Mouse (Mus musculus) myocyte (in vitro differentiated cells): ENCODE results near the gene Gsk3a. TPM values are rescaled to one million over a fixed set of nuclear protein-coding genes. Genes with fewer than 3 reads are reported as not detected.

Experiments used
- H3K27me3 ChIP-seq: one replicate; pipeline ENCODE4 v1.6.1; 2011; ENCODE audit not compliant: control insufficient read depth, insufficient read depth, insufficient read length
- H3K36me3 ChIP-seq: one replicate; pipeline ENCODE4 v1.6.1; 2011; ENCODE audit not compliant: control insufficient read depth, insufficient read depth
- H3K4me2 ChIP-seq: one replicate; pipeline ENCODE4 v1.6.1; 2011; ENCODE audit warnings: low read depth, control low read depth
- H3K4me3 ChIP-seq: one replicate; pipeline ENCODE4 v1.5.1; 2011; ENCODE audit warnings: mild to moderate bottlenecking, control low read depth, moderate library complexity
- H3K79me2 ChIP-seq: one replicate; pipeline ENCODE4 v1.6.1; 2011; ENCODE audit not compliant: control insufficient read depth, insufficient read depth
- H3ac ChIP-seq: one replicate; pipeline ENCODE4 v1.6.1; 2011; ENCODE audit not compliant: control insufficient read depth, insufficient read length
- CEBPB ChIP-seq: IDR thresholded peaks from 2 replicates; pipeline ENCODE4 v1.6.1; 2011; ENCODE audit warnings: mild to moderate bottlenecking, moderate library complexity; ENCODE audit not compliant: poor library complexity, insufficient read depth, severe bottlenecking
- E2F4 ChIP-seq: IDR thresholded peaks from one replicate; pipeline ENCODE4 v1.6.1; 2011; ENCODE audit warnings: mild to moderate bottlenecking, control low read depth, moderate library complexity; ENCODE audit not compliant: insufficient read depth
- MAX ChIP-seq: IDR thresholded peaks from one replicate; pipeline ENCODE4 v1.6.1; 2011; ENCODE audit warnings: low read depth, mild to moderate bottlenecking, control low read depth
- MYOD1 ChIP-seq, 3 experiments: IDR thresholded peaks; one replicate each; pipeline ENCODE4 v1.6.1; 2011; ENCODE audit warnings: control low read depth in 2 of 3, low read depth in 2 of 3, mild to moderate bottlenecking in 2 of 3, moderate library complexity in 1 of 3; ENCODE audit not compliant: insufficient read length in 2 of 3, control insufficient read depth in 1 of 3
- MYOG ChIP-seq, 3 experiments: IDR thresholded peaks; one replicate each; pipeline ENCODE4 v1.6.1; 2011; ENCODE audit warnings: control low read depth in 2 of 3, low read depth in 2 of 3, mild to moderate bottlenecking in 2 of 3; ENCODE audit not compliant: insufficient read length in 2 of 3, control insufficient read depth in 1 of 3, insufficient read depth in 1 of 3
- POLR2A ChIP-seq: IDR thresholded peaks from one replicate; pipeline ENCODE4 v1.6.1; 2011; ENCODE audit warnings: low read depth, mild to moderate bottlenecking, control low read depth, moderate library complexity; ENCODE audit not compliant: insufficient read length
- POLR2AphosphoS2 ChIP-seq: IDR thresholded peaks from one replicate; pipeline ENCODE4 v1.6.1; 2011; ENCODE audit warnings: low read depth, control low read depth; ENCODE audit not compliant: insufficient read length
- REST ChIP-seq: IDR thresholded peaks from one replicate; pipeline ENCODE4 v1.6.1; 2011; ENCODE audit warnings: mild to moderate bottlenecking, control low read depth, moderate library complexity; ENCODE audit not compliant: insufficient read depth, insufficient read length
- SRF ChIP-seq: IDR thresholded peaks from one replicate; pipeline ENCODE4 v1.6.1; 2011; ENCODE audit warnings: low read depth; ENCODE audit not compliant: control insufficient read depth, insufficient read length
- TCF12 ChIP-seq: IDR thresholded peaks from one replicate; pipeline ENCODE4 v1.6.1; 2011; ENCODE audit warnings: mild to moderate bottlenecking, control low read depth; ENCODE audit not compliant: poor library complexity, insufficient read depth, severe bottlenecking
- TCF3 ChIP-seq: IDR thresholded peaks from one replicate; pipeline ENCODE4 v1.6.1; 2011; ENCODE audit warnings: low read depth, control low read depth; ENCODE audit not compliant: insufficient read length
- USF1 ChIP-seq: IDR thresholded peaks from one replicate; pipeline ENCODE4 v1.6.1; 2011; ENCODE audit warnings: low read depth, mild to moderate bottlenecking, control low read depth, moderate library complexity
- polyA plus RNA-seq: library from polyadenylated mRNA; unstranded; fragments of >200 nt; fragmentation: generic; extraction: Trizol; gene quantifications from one replicate; pipeline ENCODE4 v1.2.1, GENCODE M21; 2012; ENCODE audit warnings: missing spikeins

The Gsk3a gene
- polyA plus RNA-seq, 1 experiment = 69.4 TPM

- Histone ChIP-seq H3K4me3 (no peak overlapping the region), H3K27me3 (no peaks in the 10 kb centered on the region), H3K79me2 (peaks cover 19% of the 10 kb centered on the region), H3K4me2 (no peak overlapping the region), H3ac (no peak overlapping the region), H3K36me3 (no peaks in the 10 kb centered on the region)
- TF ChIP-seq CEBPB = no peak
- TF ChIP-seq TCF3 = no peak
- TF ChIP-seq MAX = no peak
- TF ChIP-seq MYOG (IDR thresholded peaks at IDR 0.05; ENCODE audit: control insufficient read depth in 1 of 3, insufficient read depth in 1 of 3, insufficient read length in 2 of 3, low read depth in 2 of 3) = no peak
- no peak for TF ChIP-seq MYOD1 (IDR thresholded peaks at IDR 0.05; ENCODE audit: control insufficient read depth in 1 of 3, insufficient read length in 2 of 3, low read depth in 2 of 3)
- TF ChIP-seq SRF = no peak
- TF ChIP-seq POLR2A = no peak
- no peak for TF ChIP-seq POLR2AphosphoS2
- TF ChIP-seq REST = no peak
- TF ChIP-seq USF1 = no peak
- no peak for TF ChIP-seq TCF12
- no peak for TF ChIP-seq E2F4
Measured at GRCm38 (mm10) chr7:25271651-25272444, 34.2 kb upstream of the Gsk3a start.

DNA sequence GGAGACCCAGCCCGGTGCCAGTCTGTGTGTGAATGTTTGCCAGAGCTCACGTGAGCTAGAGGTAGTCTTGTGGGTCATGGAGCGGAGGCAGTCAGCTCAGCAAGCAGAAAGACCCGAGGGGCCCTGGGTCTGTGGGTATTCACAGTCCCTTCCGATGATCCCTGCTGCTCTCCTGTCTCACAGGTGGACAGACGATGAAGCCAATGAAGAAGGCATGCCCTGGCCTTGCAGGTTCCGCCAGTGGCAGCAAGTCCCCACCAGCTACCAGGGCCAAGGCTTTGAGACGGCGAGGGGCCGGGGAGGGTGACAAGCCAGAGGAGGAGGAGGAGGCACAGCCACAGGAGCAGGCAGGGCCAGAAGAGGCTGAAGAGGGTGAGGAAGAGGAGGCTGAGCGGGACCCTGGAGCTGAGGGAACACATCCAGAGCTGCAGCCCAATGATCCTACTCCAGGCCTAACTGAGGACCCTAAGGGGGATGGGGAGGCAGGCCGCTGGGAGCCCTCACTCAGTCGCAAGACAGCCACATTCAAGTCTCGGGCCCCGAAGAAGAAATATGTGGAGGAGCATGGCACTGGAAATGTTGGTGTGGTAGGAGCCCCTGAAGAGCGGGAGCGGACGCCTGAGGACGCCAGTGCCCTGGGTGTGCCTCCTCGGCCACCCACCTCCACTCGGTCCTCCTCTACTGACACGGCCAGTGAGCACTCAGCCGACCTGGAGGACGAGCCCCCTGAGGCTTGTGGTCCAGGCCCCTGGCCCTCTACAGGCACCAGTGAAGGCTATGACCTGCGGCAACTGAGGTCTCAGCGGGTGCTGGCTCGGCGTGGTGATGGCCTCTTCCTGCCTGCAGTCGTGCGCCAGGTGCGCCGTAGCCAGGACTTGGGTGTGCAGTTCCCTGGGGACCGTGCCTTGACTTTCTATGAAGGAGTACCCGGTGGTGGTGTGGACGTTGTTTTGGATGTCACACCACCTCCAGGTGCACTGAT lies 33.3 kb upstream of the Gsk3a start:
- H3K27me3 ChIP-seq = no peaks in the 10 kb centered on the region
- TF ChIP-seq USF1 (no peak), MYOD1 (IDR thresholded peaks at IDR 0.05; ENCODE audit: control insufficient read depth in 1 of 3, insufficient read length in 2 of 3, low read depth in 2 of 3) (peak in 1 of 3 experiments; percentile 0), POLR2A (no peak), CEBPB (no peak)
- H3K79me2 ChIP-seq = peaks cover 17% of the 10 kb centered on the region
- H3K4me3 ChIP-seq = no peak overlapping the region
- H3K4me2 ChIP-seq = no peak overlapping the region
- H3K36me3 ChIP-seq = no peaks in the 10 kb centered on the region
- no peak overlapping the region for H3ac ChIP-seq

DNA sequence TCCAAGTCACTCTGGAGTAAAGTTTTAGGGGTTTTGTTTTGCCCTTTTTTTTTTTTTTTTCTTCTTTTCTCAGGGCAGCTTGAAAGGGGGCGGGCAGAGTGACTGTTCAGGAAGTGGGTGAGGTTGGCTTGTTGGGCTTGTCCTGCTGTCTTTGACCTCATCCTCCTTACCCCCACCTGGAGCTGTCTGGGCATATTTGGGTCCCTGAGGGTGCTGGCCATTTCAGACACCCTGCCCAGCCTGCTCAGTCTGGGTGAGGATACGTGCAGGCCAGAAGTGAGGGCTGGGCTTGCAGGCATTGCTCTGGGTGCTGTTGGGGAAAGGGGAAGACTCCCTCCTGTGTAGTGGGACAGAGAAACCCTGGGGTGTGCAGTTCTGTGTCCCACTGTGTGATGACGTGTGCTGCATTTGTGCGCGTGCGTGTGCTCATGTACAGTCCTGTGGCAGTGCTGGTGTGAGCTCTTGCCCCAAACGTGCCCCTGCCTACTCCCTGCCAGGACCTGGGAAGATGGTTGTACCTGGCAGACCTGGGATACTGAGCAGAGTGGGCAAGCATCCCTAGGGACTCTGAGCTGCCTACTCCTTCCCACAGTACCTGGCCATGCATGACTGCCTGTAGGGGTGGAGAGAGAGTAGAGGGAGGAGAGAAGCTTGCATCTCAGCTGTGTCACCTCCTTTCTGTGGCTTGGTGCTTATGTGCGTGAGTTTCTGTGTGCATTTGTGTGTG lies 32.1 kb upstream of the Gsk3a start:
- no peaks in the 10 kb centered on the region for H3K27me3 ChIP-seq
- no peak for TF ChIP-seq TCF12
- peak; percentile 62 for TF ChIP-seq POLR2AphosphoS2
- H3K36me3 ChIP-seq = no peaks in the 10 kb centered on the region
- peak overlapping the region; percentile 24 for H3ac ChIP-seq
- H3K4me3 ChIP-seq = peak overlapping the region; percentile 84
- H3K79me2 ChIP-seq = peaks cover 17% of the 10 kb centered on the region
- peak overlapping the region; percentile 92 for H3K4me2 ChIP-seq

DNA sequence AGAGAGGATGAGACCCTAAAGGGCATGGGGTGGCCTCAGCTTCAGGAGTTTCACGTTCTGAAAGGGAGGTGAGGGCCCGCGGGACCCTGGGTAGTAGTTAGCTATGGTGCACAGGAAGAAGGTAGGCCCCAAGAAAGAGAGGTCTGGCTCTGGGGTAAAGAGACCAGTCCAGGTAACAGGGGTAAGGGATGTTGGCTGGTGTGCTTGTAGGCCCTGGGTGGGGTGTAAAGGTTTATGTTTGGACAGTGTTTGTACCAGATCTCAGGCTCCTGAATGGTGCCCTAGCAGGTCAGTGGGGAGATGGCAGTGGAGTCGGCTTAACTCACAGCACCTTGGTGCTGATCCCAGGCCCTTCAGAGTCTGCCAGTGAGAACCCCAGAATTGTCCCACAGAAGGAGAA lies 31.4 kb upstream of the Gsk3a start:
- TF ChIP-seq E2F4 = no peak
- TF ChIP-seq MYOD1 (IDR thresholded peaks at IDR 0.05; ENCODE audit: control insufficient read depth in 1 of 3, insufficient read length in 2 of 3, low read depth in 2 of 3) = no peak
- peak overlapping the region; percentile 84 for H3K4me3 ChIP-seq
- H3K27me3 ChIP-seq = no peaks in the 10 kb centered on the region
- peaks cover 17% of the 10 kb centered on the region for H3K79me2 ChIP-seq
- H3K4me2 ChIP-seq = peak overlapping the region; percentile 92
- peak overlapping the region; percentile 24 for H3ac ChIP-seq
- H3K36me3 ChIP-seq = no peaks in the 10 kb centered on the region

DNA sequence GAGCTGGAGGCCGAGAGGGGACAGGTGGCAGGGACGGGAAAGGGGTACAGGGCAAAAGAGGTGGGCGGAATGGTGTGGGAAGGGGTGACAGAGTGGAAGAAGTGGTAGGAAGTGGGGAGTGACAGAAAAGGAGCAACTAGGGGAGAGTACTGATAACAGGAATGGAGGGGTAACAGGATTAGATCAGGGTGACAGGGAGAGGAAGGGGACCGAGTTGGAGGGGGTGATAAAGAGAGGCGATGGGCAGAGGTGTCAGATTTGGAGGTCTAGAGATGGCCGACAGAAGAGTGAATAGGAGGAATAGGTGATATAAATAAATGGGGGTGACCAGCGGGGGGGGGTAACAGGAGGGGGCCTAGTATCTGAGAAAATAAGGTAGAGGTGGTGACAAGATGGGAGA lies 30.9 kb upstream of the Gsk3a start:
- no peak for TF ChIP-seq MYOG (IDR thresholded peaks at IDR 0.05; ENCODE audit: control insufficient read depth in 1 of 3, insufficient read depth in 1 of 3, insufficient read length in 2 of 3, low read depth in 2 of 3)
- no peak for TF ChIP-seq E2F4
- peak in 1 of 3 experiments; percentile 64 for TF ChIP-seq MYOD1 (IDR thresholded peaks at IDR 0.05; ENCODE audit: control insufficient read depth in 1 of 3, insufficient read length in 2 of 3, low read depth in 2 of 3)
- no peak for TF ChIP-seq SRF
- Histone ChIP-seq H3K79me2 (peaks cover 17% of the 10 kb centered on the region), H3K4me2 (peak overlapping the region; percentile 92), H3K27me3 (no peaks in the 10 kb centered on the region), H3K36me3 (no peaks in the 10 kb centered on the region), H3K4me3 (peak overlapping the region; percentile 84), H3ac (peak overlapping the region; percentile 24)
